In genomic region chr2:61067877-61068276, GRCm38 (mm10) we compare ENCODE assay signal across 15 mouse cellular contexts.
"Had no signal": no experiment of that assay in that cellular context is flagged by ENCODE, and none has a peak within 500 bp of the region (broad histone marks: within the 10 kb centered on the region; RNA-seq: fewer than 3 reads in every experiment).

No protein-coding gene starts in this region.

- DNase-seq: gastrocnemius, adult 2 months; gastrocnemius, postnatal 10 days; gastrocnemius, postnatal 25 days; heart, adult 11 months; heart, adult 2 months; heart, postnatal 14 days; heart, postnatal 36 days; kidney, adult 11 months; kidney, adult 2 months; kidney, adult 9 months; kidney, postnatal 14 days; kidney, postnatal 36 days; layer of hippocampus, adult 9-11 months; liver; liver, embryonic 13.5 days had no signal
